Mouse (Mus musculus): ENCODE data around the gene Brca1.
"Not testable (repeated sequence)": the region's sequence is repeated elsewhere in the genome, so short reads cannot be mapped to it uniquely, and the experiment has no call there.

The Brca1 gene

GRCm38 (mm10) chr11:101526686-101527085 lies 25.1 kb downstream of the Brca1 start:
- no peak for DNase-seq

GRCm38 (mm10) chr11:101525936-101526595 lies 25.7 kb downstream of the Brca1 start:
- no peak for DNase-seq

- DNase-seq: no peak
Observed at GRCm38 (mm10) chr11:101525056-101525455, 26.7 kb downstream of the Brca1 start.

GRCm38 (mm10) chr11:101524446-101524845 lies 27.3 kb downstream of the Brca1 start:
- no peak for DNase-seq

- no peak for DNase-seq
Observed at GRCm38 (mm10) chr11:101519364-101519763, 32.4 kb downstream of the Brca1 start.

- DNase-seq: no peak
Observed at GRCm38 (mm10) chr11:101518937-101519336, 32.8 kb downstream of the Brca1 start.

- no peak for DNase-seq
Observed at GRCm38 (mm10) chr11:101507090-101507489, 44.7 kb downstream of the Brca1 start.

GRCm38 (mm10) chr11:101506269-101506780 lies 45.4 kb downstream of the Brca1 start:
- DNase-seq: no peak

GRCm38 (mm10) chr11:101486126-101486525 lies 65.6 kb downstream of the Brca1 start:
- no peak for DNase-seq

GRCm38 (mm10) chr11:101485509-101486028 lies 66.2 kb downstream of the Brca1 start:
- no peak for DNase-seq

GRCm38 (mm10) chr11:101484814-101485213 lies 66.9 kb downstream of the Brca1 start:
- no peak for DNase-seq

- no peak for DNase-seq
Observed at GRCm38 (mm10) chr11:101484245-101484644, 67.5 kb downstream of the Brca1 start.

- no peak for DNase-seq
Observed at GRCm38 (mm10) chr11:101483804-101484203, 68.0 kb downstream of the Brca1 start.

GRCm38 (mm10) chr11:101480912-101481311 lies 70.8 kb downstream of the Brca1 start:
- no peak for DNase-seq

- DNase-seq: no peak
Observed at GRCm38 (mm10) chr11:101479171-101479635, 72.6 kb downstream of the Brca1 start.

GRCm38 (mm10) chr11:101477552-101478211 lies 74.1 kb downstream of the Brca1 start:
- no peak for DNase-seq

GRCm38 (mm10) chr11:101477194-101477551 lies 74.6 kb downstream of the Brca1 start:
- DNase-seq: no peak

GRCm38 (mm10) chr11:101476361-101476760 lies 75.4 kb downstream of the Brca1 start:
- DNase-seq: not testable (repeated sequence)

GRCm38 (mm10) chr11:101474298-101474697 lies 77.5 kb downstream of the Brca1 start:
- peak; percentile 44 for DNase-seq

GRCm38 (mm10) chr11:101473686-101474085 lies 78.1 kb downstream of the Brca1 start:
- DNase-seq: not testable (repeated sequence)

GRCm38 (mm10) chr11:101472336-101472735 lies 79.4 kb downstream of the Brca1 start:
- no peak for DNase-seq

- DNase-seq: no peak
Observed at GRCm38 (mm10) chr11:101471926-101472325, 79.8 kb downstream of the Brca1 start.

GRCm38 (mm10) chr11:101470206-101470605 lies 81.5 kb downstream of the Brca1 start:
- DNase-seq: no peak

GRCm38 (mm10) chr11:101469155-101469554 lies 82.6 kb downstream of the Brca1 start:
- DNase-seq: no peak

Data from lung, postnatal 14 days (tissue).